Mouse (Mus musculus) intestine, embryonic 14.5 days (tissue): ENCODE data around the gene Tiparp. TPM values are rescaled to one million over a fixed set of nuclear protein-coding genes. Genes with fewer than 3 reads are reported as not detected.

Experiments used
- ATAC-seq: fragments of 200-750 bp; cut with Nextera tagmentation; replicated peaks from 2 replicates; pipeline ENCODE4 v1.8.0; 2017; ENCODE audit warnings: low read depth, moderate number of reproducible peaks, moderate TSS enrichment, moderate library complexity; ENCODE audit not compliant: low FRiP score, low TSS enrichment
- DNase-seq: peaks from one replicate; pipeline ENCODE4 v3.0.0-alpha.2; 2018; ENCODE audit warnings: low spot score
- H3K27ac ChIP-seq: fragments of 300-500 bp; sonication (generic); 2 replicates; pipeline ENCODE4 v1.5.1; 2014; ENCODE audit warnings: low read depth, mild to moderate bottlenecking, control low read depth
- H3K27me3 ChIP-seq: fragments of 300-500 bp; sonication (generic); replicated peaks from 2 replicates; pipeline ENCODE4 v1.6.1; 2014; ENCODE audit warnings: low read length, control low read depth; ENCODE audit not compliant: control insufficient read depth, insufficient read depth
- H3K36me3 ChIP-seq: fragments of 300-500 bp; sonication (generic); 2 replicates; pipeline ENCODE4 v1.6.1; 2014; ENCODE audit warnings: low read length, control low read depth; ENCODE audit not compliant: control insufficient read depth, insufficient read depth
- H3K4me1 ChIP-seq: fragments of 300-500 bp; sonication (generic); replicated peaks from 2 replicates; pipeline ENCODE4 v1.6.1; 2014; ENCODE audit warnings: low read length, control low read depth, mixed read lengths; ENCODE audit not compliant: control insufficient read depth, insufficient read depth
- H3K4me2 ChIP-seq: fragments of 300-500 bp; sonication (generic); 2 replicates; pipeline ENCODE4 v1.6.1; 2014; ENCODE audit warnings: low read length
- H3K4me3 ChIP-seq: fragments of 300-500 bp; sonication (generic); 2 replicates; pipeline ENCODE4 v1.5.1; 2014; ENCODE audit warnings: low read depth, low read length, control low read depth, mixed read lengths
- H3K9ac ChIP-seq: fragments of 300-500 bp; sonication (generic); 2 replicates; pipeline ENCODE4 v1.6.1; 2014; ENCODE audit warnings: mild to moderate bottlenecking, low read length
- H3K9me3 ChIP-seq: fragments of 300-500 bp; sonication (generic); 2 replicates; pipeline ENCODE4 v1.6.1; 2016; ENCODE audit warnings: low read length, control low read depth; ENCODE audit not compliant: control insufficient read depth
- WGBS: fragments of 180-500 bp; shearing (Covaris S2); extraction: QIAGEN DNeasy Blood & Tissue Kit; methylation state at CpG from one replicate; pipeline ENCODE4 v1.1.7; 2014; 5-methylcytosine and 5-hydroxymethylcytosine counted together
- polyA plus RNA-seq: library from polyadenylated mRNA; unstranded; fragments of >200 nt; fragmentation: Nextera tagmentation; extraction: Ambion mirVana; gene quantifications from 2 replicates; pipeline ENCODE4 v1.2.1, GENCODE M21; 2014

Tiparp gene
- polyA plus RNA-seq, 1 experiment from 2014 or later: 46.1 TPM

- peak overlapping the region; percentile 20; the same call in 1 of the 2 replicates for H3K4me2 ChIP-seq
- H3K4me1 ChIP-seq: peaks cover 21% of the 10 kb centered on the region
- no peak overlapping the region for H3K9ac ChIP-seq
- H3K27ac ChIP-seq: no peak overlapping the region
- ATAC-seq (no peak), DNase-seq (no peak)
- no peaks in the 10 kb centered on the region for H3K27me3 ChIP-seq
- H3K36me3 ChIP-seq: peaks cover 11% of the 10 kb centered on the region
- no peaks in the 10 kb centered on the region for H3K9me3 ChIP-seq
- H3K4me3 ChIP-seq: no peak overlapping the region
Observed at GRCm38 (mm10) chr3:65535087-65535761, 7.0 kb downstream of the Tiparp start.

- peaks cover 17% of the 10 kb centered on the region for H3K4me1 ChIP-seq
- H3K27me3 ChIP-seq: no peaks in the 10 kb centered on the region
- H3K9me3 ChIP-seq: no peaks in the 10 kb centered on the region
- H3K4me3 ChIP-seq: no peak overlapping the region
- ATAC-seq: no peak
- H3K4me2 ChIP-seq: no peak overlapping the region
- H3K36me3 ChIP-seq: peaks cover 4% of the 10 kb centered on the region; the same call in 1 of the 2 replicates
- no peak for DNase-seq
- WGBS: 71% methylated on average over 1 of the region's 1 CpGs
- H3K27ac ChIP-seq: no peak overlapping the region
- H3K9ac ChIP-seq: no peak overlapping the region
Observed at GRCm38 (mm10) chr3:65537288-65537687, 9.1 kb downstream of the Tiparp start.

- no peak overlapping the region for H3K27ac ChIP-seq
- ATAC-seq: no peak
- no peak overlapping the region for H3K4me2 ChIP-seq
- no peaks in the 10 kb centered on the region for H3K9me3 ChIP-seq
- no peak overlapping the region for H3K4me3 ChIP-seq
- DNase-seq: no peak
- no peaks in the 10 kb centered on the region for H3K36me3 ChIP-seq
- no peak overlapping the region for H3K9ac ChIP-seq
- peaks cover 3% of the 10 kb centered on the region for H3K4me1 ChIP-seq
- H3K27me3 ChIP-seq: no peaks in the 10 kb centered on the region
- 78% methylated on average over 6 of the region's 6 CpGs for WGBS
Observed at GRCm38 (mm10) chr3:65540906-65541551, 12.8 kb downstream of the Tiparp start.

- 31% methylated on average over 4 of the region's 4 CpGs for WGBS
- no peaks in the 10 kb centered on the region for H3K27me3 ChIP-seq
- H3K27ac ChIP-seq: no peak overlapping the region
- H3K4me2 ChIP-seq: no peak overlapping the region
- H3K9me3 ChIP-seq: no peaks in the 10 kb centered on the region
- H3K36me3 ChIP-seq: no peaks in the 10 kb centered on the region
- H3K4me1 ChIP-seq: peaks cover 3% of the 10 kb centered on the region
- H3K9ac ChIP-seq: no peak overlapping the region
- DNase-seq (no peak), ATAC-seq (no peak)
- H3K4me3 ChIP-seq: no peak overlapping the region
Observed at GRCm38 (mm10) chr3:65541552-65541935, 13.3 kb downstream of the Tiparp start.

DNA sequence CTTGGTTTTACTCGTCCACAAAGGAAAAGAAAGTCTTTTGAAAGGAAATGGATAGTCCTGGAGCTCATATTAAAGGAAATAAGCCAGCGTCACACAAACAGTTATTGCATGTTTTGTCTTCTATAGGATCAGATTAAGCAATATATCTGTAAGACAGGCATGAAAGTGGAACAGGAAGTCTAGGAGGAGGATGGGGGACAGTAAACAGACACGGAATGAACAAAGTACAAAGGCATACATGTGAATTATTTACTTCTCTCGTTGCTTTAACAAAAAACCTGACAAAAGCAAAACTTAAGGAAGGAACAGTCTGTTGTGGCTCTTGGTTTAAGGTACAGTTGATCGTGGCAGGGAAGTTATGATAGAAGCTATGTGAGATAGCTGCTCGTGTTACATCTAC lies 21.6 kb downstream of the Tiparp start:
- 62% methylated on average over 6 of the region's 6 CpGs for WGBS
- Histone ChIP-seq H3K4me2 (no peak overlapping the region), H3K9ac (no peak overlapping the region), H3K36me3 (peaks cover 32% of the 10 kb centered on the region), H3K27me3 (no peaks in the 10 kb centered on the region), H3K4me3 (no peak overlapping the region), H3K27ac (no peak overlapping the region), H3K4me1 (no peaks in the 10 kb centered on the region), H3K9me3 (no peaks in the 10 kb centered on the region)
- ATAC-seq (no peak), DNase-seq (no peak)

GRCm38 (mm10) chr3:65551065-65551464 lies 22.9 kb downstream of the Tiparp start:
- H3K9me3 ChIP-seq: no peaks in the 10 kb centered on the region
- no peak overlapping the region for H3K9ac ChIP-seq
- H3K27ac ChIP-seq: no peak overlapping the region
- H3K36me3 ChIP-seq: peaks cover 32% of the 10 kb centered on the region
- DNase-seq (no peak), ATAC-seq (no peak)
- no peak overlapping the region for H3K4me3 ChIP-seq
- H3K4me2 ChIP-seq: no peak overlapping the region
- H3K27me3 ChIP-seq: no peaks in the 10 kb centered on the region
- H3K4me1 ChIP-seq: no peaks in the 10 kb centered on the region
- 54% methylated on average over 5 of the region's 5 CpGs for WGBS

DNA sequence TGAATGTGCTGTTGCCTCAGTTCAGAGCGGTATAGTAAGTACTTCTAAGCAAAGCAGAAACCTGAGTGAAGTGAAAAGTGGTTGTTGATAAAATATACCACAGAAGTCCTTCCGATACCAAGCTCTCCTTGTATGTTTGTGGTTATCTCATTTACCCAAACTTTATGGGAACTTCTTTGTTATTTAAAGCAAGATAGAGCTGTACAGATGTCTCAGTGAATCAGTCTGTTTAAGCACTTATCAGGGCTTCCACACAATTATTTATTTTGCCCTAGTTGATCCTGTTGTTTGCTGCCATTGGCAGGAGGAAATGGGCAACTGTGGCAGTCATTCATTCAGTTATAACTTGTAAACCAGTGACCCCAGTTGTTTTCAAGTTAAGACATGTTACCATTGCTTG lies 26.4 kb downstream of the Tiparp start:
- Histone ChIP-seq H3K4me3 (no peak overlapping the region), H3K4me1 (no peaks in the 10 kb centered on the region), H3K27ac (no peak overlapping the region), H3K36me3 (peaks cover 19% of the 10 kb centered on the region), H3K4me2 (no peak overlapping the region), H3K9ac (no peak overlapping the region), H3K27me3 (no peaks in the 10 kb centered on the region), H3K9me3 (no peaks in the 10 kb centered on the region)
- DNase-seq (no peak), ATAC-seq (no peak)
- 94% methylated on average over 2 of the region's 2 CpGs for WGBS

DNA sequence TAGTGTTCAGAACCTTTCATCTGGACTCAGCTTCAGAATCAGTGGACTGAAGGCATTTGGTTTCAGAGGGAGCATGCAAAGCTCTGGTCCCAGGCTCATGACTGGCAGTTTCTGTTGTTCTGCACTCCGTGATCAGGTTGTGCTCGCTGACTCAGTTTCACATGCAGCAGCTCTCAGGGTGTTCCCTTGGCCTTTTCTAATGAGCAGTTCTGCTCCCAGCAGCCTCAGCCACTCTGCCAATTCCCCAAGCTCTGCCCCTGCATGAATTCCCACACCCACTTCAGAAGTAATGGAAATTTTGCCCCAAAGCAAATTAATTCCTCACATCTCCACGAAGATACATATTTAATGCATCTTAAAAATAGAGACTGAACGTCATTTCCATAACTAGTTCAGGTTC lies 30.5 kb downstream of the Tiparp start:
- H3K4me3 ChIP-seq: no peak overlapping the region
- H3K27ac ChIP-seq: no peak overlapping the region
- WGBS: 85% methylated on average over 4 of the region's 4 CpGs
- H3K4me1 ChIP-seq: no peaks in the 10 kb centered on the region
- no peak overlapping the region for H3K9ac ChIP-seq
- no peaks in the 10 kb centered on the region for H3K9me3 ChIP-seq
- no peak for DNase-seq
- ATAC-seq: no peak
- no peak overlapping the region for H3K4me2 ChIP-seq
- H3K27me3 ChIP-seq: no peaks in the 10 kb centered on the region
- peaks cover 12% of the 10 kb centered on the region for H3K36me3 ChIP-seq

GRCm38 (mm10) chr3:65562212-65562611 lies 34.0 kb downstream of the Tiparp start:
- 79% methylated on average over 9 of the region's 9 CpGs for WGBS
- Histone ChIP-seq H3K9me3 (no peaks in the 10 kb centered on the region), H3K9ac (no peak overlapping the region), H3K27me3 (no peaks in the 10 kb centered on the region), H3K4me1 (no peaks in the 10 kb centered on the region), H3K27ac (no peak overlapping the region), H3K36me3 (no peaks in the 10 kb centered on the region), H3K4me2 (no peak overlapping the region), H3K4me3 (no peak overlapping the region)
- DNase-seq (no peak), ATAC-seq (no peak)
